Mouse (Mus musculus) cerebellum, adult 11 months (tissue): ENCODE data around the gene N6amt1.

Source experiments
- DNase-seq: peaks from one replicate; pipeline ENCODE4 v3.0.0; 2022

Gene N6amt1

GRCm38 (mm10) chr16:87354075-87354583, at the start of gene N6amt1:
Gene N6amt1, plus strand, starts transcription at chr16:87354185.
- DNase-seq = peak; percentile 90

GRCm38 (mm10) chr16:87305251-87306011, 48.6 kb upstream of the N6amt1 start:
- DNase-seq = no peak

- no peak for DNase-seq
Observed at GRCm38 (mm10) chr16:87307109-87307735, 46.8 kb upstream of the N6amt1 start.

GRCm38 (mm10) chr16:87310659-87311058, 43.3 kb upstream of the N6amt1 start:
- DNase-seq = no peak

- DNase-seq = no peak
Observed at GRCm38 (mm10) chr16:87318200-87318811, 35.7 kb upstream of the N6amt1 start.

GRCm38 (mm10) chr16:87318998-87319397, 35.0 kb upstream of the N6amt1 start:
- DNase-seq = no peak

- DNase-seq = no peak
Observed at GRCm38 (mm10) chr16:87319541-87320251, 34.3 kb upstream of the N6amt1 start.

GRCm38 (mm10) chr16:87320252-87320555, 33.8 kb upstream of the N6amt1 start:
- no peak for DNase-seq

GRCm38 (mm10) chr16:87324571-87324970, 29.4 kb upstream of the N6amt1 start:
- DNase-seq = no peak

GRCm38 (mm10) chr16:87329986-87330385, 24.0 kb upstream of the N6amt1 start:
- DNase-seq = no peak

- DNase-seq = no peak
Observed at GRCm38 (mm10) chr16:87334756-87335155, 19.2 kb upstream of the N6amt1 start.

- DNase-seq = no peak
Observed at GRCm38 (mm10) chr16:87341043-87341572, 12.9 kb upstream of the N6amt1 start.

GRCm38 (mm10) chr16:87348133-87348532, 5.9 kb upstream of the N6amt1 start:
- no peak for DNase-seq

- no peak for DNase-seq
Observed at GRCm38 (mm10) chr16:87351386-87352105, 2.4 kb upstream of the N6amt1 start.

- no peak for DNase-seq
Observed at GRCm38 (mm10) chr16:87353605-87354004, 380 bp upstream of the N6amt1 start.

GRCm38 (mm10) chr16:87354748-87355147, 763 bp downstream of the N6amt1 start:
- no peak for DNase-seq

GRCm38 (mm10) chr16:87360096-87360495, 6.1 kb downstream of the N6amt1 start:
- no peak for DNase-seq

GRCm38 (mm10) chr16:87364231-87364630, 10.2 kb downstream of the N6amt1 start:
- DNase-seq = peak; percentile 68

- DNase-seq = no peak
Observed at GRCm38 (mm10) chr16:87366035-87366434, 12.1 kb downstream of the N6amt1 start.

GRCm38 (mm10) chr16:87366445-87366844, 12.5 kb downstream of the N6amt1 start:
- DNase-seq = no peak

GRCm38 (mm10) chr16:87382996-87383395, 29.0 kb downstream of the N6amt1 start:
- DNase-seq = no peak

GRCm38 (mm10) chr16:87384366-87384765, 30.4 kb downstream of the N6amt1 start:
- no peak for DNase-seq
